Mouse (Mus musculus) urinary bladder, postnatal 0 days (tissue): Measurements from ENCODE around the gene Ttll10. TPM values are rescaled to one million over a fixed set of nuclear protein-coding genes. Genes with fewer than 3 reads are reported as not detected.
A peak's percentile ranks its signal among the peaks of the same experiment; 100 is the strongest.

Experiments used
- microRNA counts: library from miRNA; unstranded; fragments of <30 nt; microRNA quantifications from one replicate; lab custom pipeline; 2016
- microRNA-seq: library from miRNA; unstranded; fragments of <30 nt; microRNA quantifications from one replicate; pipeline ENCODE4, GENCODE M21; 2016
- polyA plus RNA-seq: library from polyadenylated mRNA; unstranded; fragments of >200 nt; fragmentation: Nextera tagmentation; extraction: Ambion mirVana; gene quantifications from 2 replicates; pipeline ENCODE4 v1.2.1, GENCODE M21; 2015

The Ttll10 gene
- 1.7 and 2.4 TPM in 2 replicates for polyA plus RNA-seq

DNA sequence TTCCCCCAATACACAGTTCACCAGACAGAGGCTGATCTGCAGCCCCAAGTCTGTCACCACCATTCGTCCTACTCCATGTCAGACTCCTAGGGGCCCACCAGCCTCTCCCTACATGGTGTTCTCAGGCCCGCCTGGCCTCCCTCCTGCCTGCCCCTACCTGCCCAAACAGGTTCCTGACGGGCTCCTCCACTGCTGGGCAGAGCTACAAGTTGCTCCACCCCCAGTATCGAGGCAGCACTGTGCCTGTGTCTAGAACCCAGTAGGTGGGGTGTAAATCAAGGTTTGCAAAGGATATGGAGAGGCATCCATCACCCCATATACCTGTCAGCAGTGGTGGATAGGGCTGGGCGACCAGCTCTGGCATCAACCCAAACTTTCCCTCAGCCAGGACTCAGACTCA, at the start of gene Ttll10:
Ttll10 (minus strand) TSS at position 154 of the 400 bp plus-strand sequence.

DNA sequence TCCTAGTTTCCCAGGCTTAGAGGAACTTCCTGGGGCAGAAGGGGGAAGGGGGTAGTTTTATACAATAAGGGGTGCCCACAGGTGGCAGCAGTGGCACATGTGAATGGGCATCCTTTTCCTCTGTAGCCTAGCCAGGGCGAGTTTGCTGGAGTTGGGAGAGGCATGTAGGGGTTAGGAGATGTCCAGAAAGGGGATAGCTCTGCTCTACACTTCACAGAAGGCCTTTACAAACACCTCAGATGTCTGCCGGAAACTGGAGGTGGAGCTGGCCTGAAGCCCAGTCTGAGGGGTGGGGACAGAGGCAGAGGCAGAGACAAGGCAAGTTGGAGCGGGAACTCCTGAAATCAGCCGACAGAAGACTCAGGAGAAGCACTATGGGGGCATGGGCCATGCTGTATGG, 33.2 kb downstream of the Ttll10 start, which contains the start of gene Tnfrsf18:
Tnfrsf18 (plus strand) TSS at position 152 of the 400 bp plus-strand sequence.

DNA sequence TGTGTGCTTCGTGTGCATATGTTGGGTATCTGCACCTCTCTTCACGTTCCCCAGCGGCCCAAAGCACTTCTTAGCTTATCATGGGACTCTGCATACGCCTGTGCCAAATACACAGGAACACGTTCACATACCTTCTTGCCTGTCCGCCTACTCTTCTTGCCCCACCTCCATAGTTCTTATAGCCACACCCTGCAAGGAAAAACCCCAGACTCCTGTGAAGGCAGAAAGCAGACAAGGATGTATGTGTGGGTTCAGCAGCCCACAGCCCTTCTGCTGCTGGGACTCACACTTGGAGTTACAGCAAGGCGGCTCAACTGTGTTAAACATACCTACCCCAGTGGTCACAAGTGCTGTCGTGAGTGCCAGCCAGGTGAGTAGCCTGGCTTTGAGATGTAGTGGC, 45.6 kb downstream of the Ttll10 start, which contains the start of gene Tnfrsf4:
Tnfrsf4 (plus strand) TSS at position 207 of the 400 bp plus-strand sequence.

DNA sequence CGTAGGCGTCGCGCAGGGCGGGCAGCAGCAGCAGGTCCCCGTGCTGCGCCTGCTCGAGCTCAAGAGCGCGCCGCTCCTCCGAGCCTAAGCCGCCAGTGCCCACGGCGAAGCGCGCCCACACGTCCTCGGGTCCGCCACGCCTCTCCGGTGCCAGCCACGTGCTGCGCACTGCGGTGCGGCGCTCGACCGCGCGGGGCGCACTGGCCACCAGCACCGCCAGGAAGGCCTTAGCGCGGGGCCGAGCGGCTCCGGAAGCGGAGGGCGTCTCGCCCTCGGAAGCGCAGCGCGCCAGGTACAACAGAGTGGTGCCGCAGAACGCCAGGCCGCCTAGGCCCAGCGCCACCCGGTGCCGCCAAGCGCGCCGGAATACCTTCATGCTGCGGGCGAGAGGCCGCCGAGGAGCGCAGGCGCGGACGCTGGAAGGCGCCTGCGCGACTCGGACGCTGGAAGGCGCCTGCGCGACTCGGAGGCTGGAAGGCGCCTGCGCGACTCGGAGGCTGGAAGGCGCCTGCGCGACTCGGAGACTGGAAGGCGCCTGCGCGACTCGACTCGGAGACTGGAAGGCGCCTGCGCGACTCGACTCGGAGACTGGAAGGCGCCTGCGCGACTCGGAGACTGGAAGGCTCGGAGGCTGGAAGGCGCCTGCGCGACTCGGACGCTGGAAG, 66.8 kb downstream of the Ttll10 start, which contains the start of the genes B3galt6 and Sdf4:
B3galt6 (minus strand) TSS at position 409 of the 665 bp plus-strand sequence.
Sdf4 (plus strand) TSS at position 632 of the 665 bp plus-strand sequence.

MicroRNAs encoded within 50 kb of the gene (microRNA counts, 519-probe panel; counts per million panel counts)
- microRNA mmu-miR-200a (lab: Ali Mortazavi, UCI) (4,121 counts per million, percentile 76 among the panel's probes with 10 or more counts), microRNA mmu-miR-200b (lab: Ali Mortazavi, UCI) (4,429 counts per million, percentile 82 among the panel's probes with 10 or more counts), microRNA mmu-miR-429 (lab: Ali Mortazavi, UCI) (4,813 counts per million, percentile 89 among the panel's probes with 10 or more counts)

Small RNA genes within 50 kb of the gene (microRNA-seq; reads per million reads assigned to microRNA genes)
- gene Mir200a (783 reads per million, percentile 70 among the genes with 10 or more reads in this experiment), gene Mir200b (4,722 reads per million, percentile 88 among the genes with 10 or more reads in this experiment), gene Mir429 (11,239 reads per million, percentile 95 among the genes with 10 or more reads in this experiment)

Other genes with a start within 250 kb of the Ttll10 start
- gene Ccnl2, start 246.9 kb downstream of the Ttll10 start, polyA plus RNA-seq = 104 and 106 TPM in 2 replicates
- gene Aurkaip1, start 228.1 kb downstream of the Ttll10 start, polyA plus RNA-seq = 119 and 125 TPM in 2 replicates
- gene Mxra8, start 219.7 kb downstream of the Ttll10 start, polyA plus RNA-seq = 126 and 133 TPM in 2 replicates
- 5.5 and 8.2 TPM in 2 replicates for gene Dvl1, start 212.0 kb downstream of the Ttll10 start, polyA plus RNA-seq
- gene Tas1r3, start 196.1 kb downstream of the Ttll10 start, polyA plus RNA-seq = 0.12 and 0.15 TPM in 2 replicates
- 11.3 and 12.5 TPM in 2 replicates for gene Cptp, start 190.0 kb downstream of the Ttll10 start, polyA plus RNA-seq
- gene Ints11, start 189.9 kb downstream of the Ttll10 start, polyA plus RNA-seq = 27.6 and 27.8 TPM in 2 replicates
- 37.0 and 40.7 TPM in 2 replicates for gene Pusl1, start 167.6 kb downstream of the Ttll10 start, polyA plus RNA-seq
- 9.9 and 10.4 TPM in 2 replicates for gene Acap3, start 167.6 kb downstream of the Ttll10 start, polyA plus RNA-seq
- gene Ube2j2, start 115.6 kb downstream of the Ttll10 start, polyA plus RNA-seq = 69.0 and 72.3 TPM in 2 replicates
- 32.4 and 35.1 TPM in 2 replicates for gene C1qtnf12, start 97.1 kb downstream of the Ttll10 start, polyA plus RNA-seq
- 9.5 and 10.8 TPM in 2 replicates for gene B3galt6, start 66.8 kb downstream of the Ttll10 start, polyA plus RNA-seq
- 117 and 120 TPM in 2 replicates for gene Sdf4, start 66.5 kb downstream of the Ttll10 start, polyA plus RNA-seq
- 0.46 and 0.61 TPM in 2 replicates for gene Tnfrsf4, start 45.6 kb downstream of the Ttll10 start, polyA plus RNA-seq
- gene Tnfrsf18, start 33.2 kb downstream of the Ttll10 start, polyA plus RNA-seq = 1.2 and 1.8 TPM in 2 replicates
- gene 9430015G10Rik, start 50.6 kb upstream of the Ttll10 start, polyA plus RNA-seq = 5.8 and 6.9 TPM in 2 replicates
- gene Rnf223, start 71.1 kb upstream of the Ttll10 start, polyA plus RNA-seq = 1.2 and 1.4 TPM in 2 replicates
- gene Agrn, start 138.1 kb upstream of the Ttll10 start, polyA plus RNA-seq = 21.2 and 22.6 TPM in 2 replicates
- gene Isg15, start 141.4 kb upstream of the Ttll10 start, polyA plus RNA-seq = 5.7 and 11.4 TPM in 2 replicates
- 0.70 and 0.96 TPM in 2 replicates for gene AW011738, start 143.9 kb upstream of the Ttll10 start, polyA plus RNA-seq
- 0.17 and 0.35 TPM in 2 replicates for gene Perm1, start 156.5 kb upstream of the Ttll10 start, polyA plus RNA-seq
- 12.3 and 12.7 TPM in 2 replicates for gene Plekhn1, start 175.4 kb upstream of the Ttll10 start, polyA plus RNA-seq
- 35.2 and 35.4 TPM in 2 replicates for gene Noc2l, start 176.6 kb upstream of the Ttll10 start, polyA plus RNA-seq
- 0.89 and 0.91 TPM in 2 replicates for gene Samd11, start 196.2 kb upstream of the Ttll10 start, polyA plus RNA-seq